Mouse (Mus musculus) layer of hippocampus, adult 9-10 months (tissue): ENCODE measurements around the gene Naglu.
"Not testable (repeated sequence)": the region's sequence is repeated elsewhere in the genome, so short reads cannot be mapped to it uniquely, and the experiment has no call there.

Experiments
- DNase-seq: peaks from one replicate; pipeline ENCODE4 v3.0.0; 2022; ENCODE audit warnings: low spot score

The Naglu gene

GRCm38 (mm10) chr11:101084811-101085210 lies 15.0 kb downstream of the Naglu start:
- DNase-seq, result no peak

- DNase-seq, result no peak
Observed at GRCm38 (mm10) chr11:101085617-101086322, 16.0 kb downstream of the Naglu start.

- DNase-seq, result no peak
Observed at GRCm38 (mm10) chr11:101086323-101086674, 16.5 kb downstream of the Naglu start.

- peak; percentile 82 for DNase-seq
Observed at GRCm38 (mm10) chr11:101086756-101087681, 17.2 kb downstream of the Naglu start, which contains the start of gene Mlx. Gene Mlx (plus strand): TSS chr11:101087277.

- DNase-seq, result no peak
Observed at GRCm38 (mm10) chr11:101087682-101088055, 17.9 kb downstream of the Naglu start.

GRCm38 (mm10) chr11:101089931-101090330 lies 20.1 kb downstream of the Naglu start:
- no peak for DNase-seq

- DNase-seq, result no peak
Observed at GRCm38 (mm10) chr11:101094930-101095313, 25.1 kb downstream of the Naglu start.

GRCm38 (mm10) chr11:101095314-101096024 lies 25.7 kb downstream of the Naglu start, which contains the start of gene Psmc3ip:
Gene Psmc3ip (minus strand): TSS chr11:101095436.
- peak; percentile 78 for DNase-seq

- no peak for DNase-seq
Observed at GRCm38 (mm10) chr11:101098231-101098630, 28.4 kb downstream of the Naglu start.

GRCm38 (mm10) chr11:101103011-101103410 lies 33.2 kb downstream of the Naglu start:
- no peak for DNase-seq

GRCm38 (mm10) chr11:101109351-101109750 lies 39.5 kb downstream of the Naglu start:
- no peak for DNase-seq

GRCm38 (mm10) chr11:101110708-101111107 lies 40.9 kb downstream of the Naglu start:
- DNase-seq, result no peak

- no peak for DNase-seq
Observed at GRCm38 (mm10) chr11:101111178-101111577, 41.4 kb downstream of the Naglu start.

- no peak for DNase-seq
Observed at GRCm38 (mm10) chr11:101112186-101112585, 42.4 kb downstream of the Naglu start.

- no peak for DNase-seq
Observed at GRCm38 (mm10) chr11:101115564-101115963, 45.8 kb downstream of the Naglu start.

- no peak for DNase-seq
Observed at GRCm38 (mm10) chr11:101118105-101118504, 48.3 kb downstream of the Naglu start.

GRCm38 (mm10) chr11:101119131-101119760 lies 49.4 kb downstream of the Naglu start:
- no peak for DNase-seq

- DNase-seq, result peak; percentile 94
Observed at GRCm38 (mm10) chr11:101119761-101120544, 50.1 kb downstream of the Naglu start, which contains the start of the genes Retreg3 and Tubg1. Gene Retreg3 (minus strand): TSS chr11:101119893. Gene Tubg1 (plus strand): TSS chr11:101119938.

GRCm38 (mm10) chr11:101120545-101121188 lies 50.9 kb downstream of the Naglu start:
- DNase-seq, result no peak

GRCm38 (mm10) chr11:101124494-101124893 lies 54.7 kb downstream of the Naglu start:
- DNase-seq, result not testable (repeated sequence)
